Mouse (Mus musculus) mouse embryonic stem cell (cell line): ENCODE results near the gene Setd7.

Experiments
- in situ Hi-C, 2 experiments: fragments of 300-500 bp; cut with MboI; formaldehyde crosslinking; loops; 1 replicate in 1 of 2; 3 replicates in 1 of 2; pipeline ENCODE4 v1.14.3; 2019 to 2020; ENCODE audit warnings: low sequenced_read_pairs in 2 of 2, low pct_unique_long_range_greater_than_20kb in 1 of 2, mixed read lengths in 1 of 2; ENCODE audit not compliant: unreplicated experiment in 1 of 2

Setd7 gene

GRCm38 (mm10) chr3:51561993-51562385, 1.3 kb upstream of the Setd7 start:
- in situ Hi-C loops: loop anchor here in 1 of 2 experiments (25.0 kb wide), 1 partner anchor 550 kb away; the partner anchor contains the start of gene Maml3

- in situ Hi-C loops: loop anchor here in 1 of 2 experiments (25.0 kb wide), 1 partner anchor 551 kb away; the partner anchor contains the start of gene Maml3
Observed at GRCm38 (mm10) chr3:51561109-51561992, 672 bp upstream of the Setd7 start.

- in situ Hi-C loops: loop anchor here in 1 of 2 experiments (25.0 kb wide), 1 partner anchor 552 kb away; the partner anchor contains the start of gene Maml3
Observed at GRCm38 (mm10) chr3:51559594-51560450, 857 bp downstream of the Setd7 start.

GRCm38 (mm10) chr3:51555583-51555982, 5.1 kb downstream of the Setd7 start:
- in situ Hi-C loops: loop anchor here in 1 of 2 experiments (25.0 kb wide), 1 partner anchor 557 kb away; the partner anchor contains the start of gene Maml3

GRCm38 (mm10) chr3:51554836-51555235, 5.8 kb downstream of the Setd7 start:
- in situ Hi-C loops: loop anchor here in 1 of 2 experiments (25.0 kb wide), 1 partner anchor 557 kb away; the partner anchor contains the start of gene Maml3

GRCm38 (mm10) chr3:51554067-51554466, 6.6 kb downstream of the Setd7 start:
- in situ Hi-C loops: loop anchor here in 1 of 2 experiments (25.0 kb wide), 1 partner anchor 558 kb away; the partner anchor contains the start of gene Maml3

- in situ Hi-C loops: loop anchor here in 1 of 2 experiments (25.0 kb wide), 1 partner anchor 559 kb away; the partner anchor contains the start of gene Maml3
Observed at GRCm38 (mm10) chr3:51553497-51553875, 7.2 kb downstream of the Setd7 start.

- in situ Hi-C loops: loop anchor here in 1 of 2 experiments (25.0 kb wide), 1 partner anchor 559 kb away; the partner anchor contains the start of gene Maml3
Observed at GRCm38 (mm10) chr3:51552841-51553496, 7.7 kb downstream of the Setd7 start.

- in situ Hi-C loops: loop anchor here in 1 of 2 experiments (25.0 kb wide), 1 partner anchor 560 kb away; the partner anchor contains the start of gene Maml3
Observed at GRCm38 (mm10) chr3:51552197-51552596, 8.5 kb downstream of the Setd7 start.

- in situ Hi-C loops: loop anchor here in 1 of 2 experiments (25.0 kb wide), 1 partner anchor 688 kb away; no protein-coding TSS in a partner anchor
Observed at GRCm38 (mm10) chr3:51548987-51549579, 11.6 kb downstream of the Setd7 start.

- in situ Hi-C loops: loop anchor here in 1 of 2 experiments (25.0 kb wide), 1 partner anchor 690 kb away; no protein-coding TSS in a partner anchor
Observed at GRCm38 (mm10) chr3:51547577-51547976, 13.1 kb downstream of the Setd7 start.

- in situ Hi-C loops: loop anchor here in 1 of 2 experiments (25.0 kb wide), 1 partner anchor 693 kb away; no protein-coding TSS in a partner anchor
Observed at GRCm38 (mm10) chr3:51544442-51545128, 16.1 kb downstream of the Setd7 start.

GRCm38 (mm10) chr3:51540659-51541058, 20.0 kb downstream of the Setd7 start:
- in situ Hi-C loops: loop anchor here in 1 of 2 experiments (25.0 kb wide), 1 partner anchor 697 kb away; no protein-coding TSS in a partner anchor

- in situ Hi-C loops: loop anchor here in 1 of 2 experiments (25.0 kb wide), 1 partner anchor 698 kb away; no protein-coding TSS in a partner anchor
Observed at GRCm38 (mm10) chr3:51539567-51540408, 20.9 kb downstream of the Setd7 start.

- in situ Hi-C loops: loop anchor here in 1 of 2 experiments (25.0 kb wide), 1 partner anchor 703 kb away; no protein-coding TSS in a partner anchor
Observed at GRCm38 (mm10) chr3:51534013-51534412, 26.7 kb downstream of the Setd7 start.

- in situ Hi-C loops: loop anchor here in 1 of 2 experiments (25.0 kb wide), 1 partner anchor 704 kb away; no protein-coding TSS in a partner anchor
Observed at GRCm38 (mm10) chr3:51533573-51533972, 27.1 kb downstream of the Setd7 start.
